Mouse (Mus musculus) MEL (cell line): Measurements from ENCODE around the gene Taf9.

ENCODE experiments used
- POLR2A ChIP-seq, 2 experiments: IDR thresholded peaks; 2 replicates each; pipeline ENCODE4 v1.6.1; 2011 to 2012; ENCODE audit warnings: low read length in 2 of 2, mild to moderate bottlenecking in 2 of 2, control low read depth in 1 of 2, improper control_type of control experiment in 1 of 2, low read depth in 1 of 2, moderate library complexity in 1 of 2; ENCODE audit not compliant: control insufficient read depth in 1 of 2, insufficient read depth in 1 of 2, poor library complexity in 1 of 2
- SIN3A ChIP-seq: IDR thresholded peaks from 2 replicates; pipeline ENCODE4 v1.6.1; 2012; ENCODE audit warnings: low read length, improper control_type of control experiment, inconsistent platforms

DNA sequence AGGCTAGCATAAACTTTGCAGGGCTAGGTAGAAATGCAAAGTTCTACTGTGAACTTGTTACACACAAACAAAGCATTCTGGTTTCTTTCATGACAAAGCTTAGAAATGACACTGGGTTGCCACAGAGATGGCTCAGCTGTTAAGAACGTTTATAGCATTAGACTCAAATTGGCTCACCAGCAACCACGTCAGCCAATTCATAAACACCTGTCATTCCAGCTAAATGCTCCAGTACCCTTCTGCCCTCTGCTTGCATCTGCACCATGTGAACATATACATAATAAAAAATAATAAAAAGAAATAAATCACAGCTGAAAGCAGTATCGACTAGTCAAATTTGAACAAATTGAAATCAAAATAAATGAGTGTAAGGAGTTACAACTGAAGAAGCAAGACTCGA is 29.1 kb upstream of the Taf9 start:
- no peak for TF ChIP-seq POLR2A (IDR thresholded peaks at IDR 0.05; ENCODE audit: control insufficient read depth in 1 of 2, insufficient read depth in 1 of 2, low read depth in 1 of 2, low read length in 2 of 2, poor library complexity in 1 of 2)
- no peak for TF ChIP-seq SIN3A
